Mouse (Mus musculus) C2C12 (cell line): ENCODE results near the gene Top3a. TPM values are rescaled to one million over a fixed set of nuclear protein-coding genes. Genes with fewer than 3 reads are reported as not detected.

Experiments
- H3K27me3 ChIP-seq: one replicate; pipeline ENCODE4 v1.6.1; 2011; ENCODE audit not compliant: control insufficient read depth, insufficient read depth, insufficient read length
- H3K36me3 ChIP-seq: one replicate; pipeline ENCODE4 v1.6.1; 2011; ENCODE audit not compliant: control insufficient read depth, insufficient read depth
- H3K4me3 ChIP-seq: one replicate; pipeline ENCODE4 v1.5.1; 2011; ENCODE audit warnings: mild to moderate bottlenecking, control low read depth; ENCODE audit not compliant: poor library complexity, insufficient read depth, severe bottlenecking
- H3K79me2 ChIP-seq: one replicate; pipeline ENCODE4 v1.6.1; 2011; ENCODE audit not compliant: control insufficient read depth, insufficient read depth
- H3K79me3 ChIP-seq: one replicate; pipeline ENCODE4 v1.6.1; 2011; ENCODE audit warnings: low read depth, control low read depth
- H3ac ChIP-seq: one replicate; pipeline ENCODE3; 2011; ENCODE audit warnings: low read depth; ENCODE audit not compliant: control insufficient read depth, insufficient read length
- CEBPB ChIP-seq: IDR thresholded peaks from one replicate; pipeline ENCODE4 v1.6.1; 2011; ENCODE audit warnings: low read depth, mild to moderate bottlenecking, control low read depth, moderate library complexity
- CTCF ChIP-seq: IDR thresholded peaks from one replicate; pipeline ENCODE4 v1.5.1; 2011; ENCODE audit not compliant: control insufficient read depth, insufficient read depth, insufficient read length
- FOSL1 ChIP-seq: IDR thresholded peaks from one replicate; pipeline ENCODE4 v1.8.0; 2011; ENCODE audit warnings: mild to moderate bottlenecking, low read length; ENCODE audit not compliant: poor library complexity, insufficient read depth, severe bottlenecking
- MAX ChIP-seq: IDR thresholded peaks from one replicate; pipeline ENCODE4 v1.6.1; 2011; ENCODE audit warnings: mild to moderate bottlenecking, control low read depth
- MYOD1 ChIP-seq: IDR thresholded peaks from one replicate; pipeline ENCODE4 v1.6.1; 2011; ENCODE audit warnings: low read depth; ENCODE audit not compliant: control insufficient read depth, insufficient read length
- MYOG ChIP-seq: IDR thresholded peaks from one replicate; pipeline ENCODE4 v1.6.1; 2011; ENCODE audit not compliant: control insufficient read depth, insufficient read length; ENCODE audit errors: extremely low read depth
- USF1 ChIP-seq: IDR thresholded peaks from one replicate; pipeline ENCODE4 v1.6.1; 2011; ENCODE audit warnings: low read depth, mild to moderate bottlenecking, control low read depth, moderate library complexity
- polyA plus RNA-seq: library from polyadenylated mRNA; unstranded; fragments of >200 nt; fragmentation: generic; extraction: Trizol; gene quantifications from one replicate; pipeline ENCODE4 v1.2.1, GENCODE M21; 2012; ENCODE audit warnings: missing spikeins

The Top3a gene
- polyA plus RNA-seq, 1 experiment, result 8.4 TPM

- TF ChIP-seq CEBPB (no peak), CTCF (no peak), USF1 (no peak), MAX (no peak), MYOG (no peak), FOSL1 (no peak), MYOD1 (no peak)
- Histone ChIP-seq H3K79me2 (no peaks in the 10 kb centered on the region), H3K4me3 (no peak overlapping the region), H3K79me3 (no peaks in the 10 kb centered on the region), H3ac (no peak overlapping the region), H3K27me3 (no peaks in the 10 kb centered on the region), H3K36me3 (peaks cover 54% of the 10 kb centered on the region)
Measured at GRCm38 (mm10) chr11:60799977-60800376, 22.8 kb upstream of the Top3a start.

DNA sequence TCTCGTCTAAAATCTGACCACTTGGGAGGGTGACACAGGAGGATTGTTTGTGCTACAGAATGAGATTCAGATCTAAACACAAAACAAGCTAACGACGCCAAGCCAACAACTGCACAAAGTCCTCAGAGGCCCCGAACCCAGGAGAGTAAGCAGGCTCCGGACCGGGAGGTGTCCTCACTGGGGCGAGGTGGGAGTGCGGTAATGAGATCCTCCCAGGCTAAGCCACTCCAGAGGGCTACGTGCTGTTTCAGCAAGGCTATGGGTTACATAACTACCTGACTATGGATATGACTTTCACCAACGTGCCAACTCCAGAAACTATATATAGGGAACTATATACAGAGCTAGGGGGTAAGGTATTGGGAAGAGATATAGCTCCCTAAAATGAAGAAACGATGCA lies 19.2 kb upstream of the Top3a start:
- no peak for TF ChIP-seq CEBPB
- H3K79me3 ChIP-seq, result no peaks in the 10 kb centered on the region
- H3K79me2 ChIP-seq, result no peaks in the 10 kb centered on the region
- no peak overlapping the region for H3ac ChIP-seq
- peaks cover 69% of the 10 kb centered on the region for H3K36me3 ChIP-seq
- H3K4me3 ChIP-seq, result no peak overlapping the region
- no peaks in the 10 kb centered on the region for H3K27me3 ChIP-seq

- Histone ChIP-seq H3K4me3 (no peak overlapping the region), H3K36me3 (peaks cover 88% of the 10 kb centered on the region), H3K27me3 (no peaks in the 10 kb centered on the region), H3ac (no peak overlapping the region), H3K79me3 (peaks cover 10% of the 10 kb centered on the region), H3K79me2 (peaks cover 24% of the 10 kb centered on the region)
- TF ChIP-seq CTCF (no peak), MYOG (no peak), USF1 (no peak), CEBPB (no peak), MYOD1 (no peak), MAX (no peak), FOSL1 (no peak)
Measured at GRCm38 (mm10) chr11:60790472-60790871, 13.3 kb upstream of the Top3a start.

DNA sequence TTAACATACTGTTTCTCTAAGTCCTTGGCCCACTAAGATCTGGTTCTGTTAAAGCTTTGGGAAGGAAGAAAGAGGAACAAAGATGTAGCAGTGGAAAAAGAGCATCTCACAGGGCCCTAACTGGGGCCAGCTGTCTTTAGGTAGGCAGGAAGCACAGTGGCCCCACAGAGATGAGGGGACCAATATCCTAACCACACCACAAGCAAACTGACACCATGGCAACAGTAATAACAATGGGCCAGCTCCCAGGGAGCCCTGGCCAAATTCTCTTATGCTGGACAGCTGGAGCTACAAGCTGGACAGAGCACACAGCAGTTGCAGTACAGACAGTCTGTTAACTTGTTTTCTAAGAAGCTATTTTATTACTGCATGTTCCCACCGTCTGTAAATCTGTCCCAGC lies 10.4 kb upstream of the Top3a start:
- TF ChIP-seq MYOG (no peak), FOSL1 (no peak)
- Histone ChIP-seq H3K79me3 (peaks cover 24% of the 10 kb centered on the region), H3K79me2 (peaks cover 53% of the 10 kb centered on the region), H3K36me3 (peaks cover 93% of the 10 kb centered on the region), H3K27me3 (no peaks in the 10 kb centered on the region), H3K4me3 (no peak overlapping the region), H3ac (no peak overlapping the region)

DNA sequence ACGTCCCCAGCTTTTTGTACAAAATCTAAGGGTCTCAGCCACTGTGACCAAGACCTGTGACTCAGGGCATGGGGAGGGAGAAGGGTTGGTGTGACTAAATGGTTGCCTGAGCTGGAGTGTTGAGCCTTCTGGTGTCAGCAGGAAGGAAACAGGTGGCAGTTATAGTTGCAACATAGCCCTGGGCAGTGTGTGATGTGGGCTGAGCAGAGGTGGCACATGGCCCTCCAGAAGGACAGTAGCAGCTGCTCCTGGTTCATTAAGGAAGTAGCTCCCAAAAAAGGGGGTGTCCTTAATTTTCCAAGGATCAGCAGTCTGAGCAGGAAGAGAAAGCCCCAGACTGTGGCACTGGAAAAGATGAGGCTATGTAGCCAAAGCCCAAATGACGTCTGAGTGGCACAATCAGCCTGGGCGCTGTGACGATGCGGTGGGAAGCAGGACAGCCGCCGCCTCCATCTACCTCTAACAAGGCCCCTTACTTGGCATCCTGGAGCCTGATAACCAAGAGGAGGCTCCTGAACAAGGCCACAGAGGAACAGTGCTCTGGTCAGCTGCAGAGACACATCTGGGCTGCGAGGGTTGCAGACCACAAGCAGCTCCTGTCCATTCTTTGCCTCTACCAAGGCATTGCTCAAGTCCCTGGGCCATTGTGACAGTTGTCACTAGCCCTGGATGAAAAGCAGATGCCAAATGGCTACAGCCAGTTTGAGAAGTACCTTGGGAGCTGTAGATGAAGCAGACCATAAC lies 7.2 kb upstream of the Top3a start:
- Histone ChIP-seq H3ac (no peak overlapping the region), H3K36me3 (peaks cover 91% of the 10 kb centered on the region)
- TF ChIP-seq MYOD1 (peak; percentile 33), MAX (no peak)

DNA sequence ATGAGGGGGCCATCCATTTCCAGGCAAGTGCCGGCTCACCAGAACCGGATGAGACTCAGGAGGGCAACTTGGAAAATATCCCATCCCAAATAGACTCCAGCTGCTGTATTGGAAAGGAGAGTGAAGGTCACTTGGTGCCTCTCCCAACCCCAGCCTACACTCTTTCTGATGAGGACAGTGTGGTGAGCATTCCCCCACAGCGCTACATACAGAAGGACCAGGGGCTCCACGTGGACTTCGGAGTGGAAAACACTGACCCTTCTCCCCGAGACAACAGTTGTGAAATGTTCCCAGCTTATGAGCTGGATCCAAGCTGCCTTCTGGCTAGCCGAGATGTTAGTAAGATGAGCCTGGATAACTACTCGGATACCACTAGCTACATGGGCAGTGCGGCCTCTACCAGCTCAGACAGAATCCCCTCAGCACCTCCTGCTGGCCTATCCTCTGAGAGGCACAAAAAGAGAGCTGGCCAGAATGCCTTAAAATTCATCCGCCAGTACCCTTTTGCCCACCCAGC lies 2.6 kb upstream of the Top3a start:
- no peak for TF ChIP-seq MAX
- no peak for TF ChIP-seq USF1
- no peak for TF ChIP-seq CEBPB
- TF ChIP-seq CTCF, result no peak
- TF ChIP-seq MYOG, result no peak
- no peak for TF ChIP-seq FOSL1
- H3K36me3 ChIP-seq, result peaks cover 55% of the 10 kb centered on the region
- no peak overlapping the region for H3K4me3 ChIP-seq
- peaks cover 76% of the 10 kb centered on the region for H3K79me3 ChIP-seq
- no peak overlapping the region for H3ac ChIP-seq
- peaks cover 96% of the 10 kb centered on the region for H3K79me2 ChIP-seq
- H3K27me3 ChIP-seq, result no peaks in the 10 kb centered on the region

More for the DNA sequence above, 7.2 kb upstream of the Top3a start:
- H3K27me3 ChIP-seq, result no peaks in the 10 kb centered on the region
- H3K4me3 ChIP-seq, result no peak overlapping the region
- peaks cover 85% of the 10 kb centered on the region for H3K79me2 ChIP-seq
- peaks cover 55% of the 10 kb centered on the region for H3K79me3 ChIP-seq
